Mouse (Mus musculus) large intestine, adult 2 months (tissue): ENCODE measurements at regions not wholly inside any gene's neighbourhood (a gene's known extent, or its start where the extent isn't known, plus 50 kb on each side); places are given as distances from the start of the nearest gene placed in this dataset.
"Not testable (repeated sequence)": the region's sequence is repeated elsewhere in the genome, so short reads cannot be mapped to it uniquely, and the experiment has no call there.

Experiments used
- DNase-seq: peaks from one replicate; pipeline ENCODE4 v3.0.0-alpha.2; 2012; ENCODE audit warnings: low read depth, low spot score
- WGBS: fragments of 180-500 bp; shearing (Covaris S2); methylation state at CpG from one replicate; pipeline ENCODE4 v1.1.7; 2018; 5-methylcytosine and 5-hydroxymethylcytosine counted together

GRCm38 (mm10) chr13:13888847-13889246 is 65.4 kb upstream of the B3galnt2 start:
- DNase-seq = not testable (repeated sequence)
- WGBS = 83% methylated on average over 15 of the region's 15 CpGs

GRCm38 (mm10) chr13:13889297-13890120 is 64.8 kb upstream of the B3galnt2 start:
- 16% methylated on average over 17 of the region's 17 CpGs for WGBS

GRCm38 (mm10) chr13:13902186-13902585 is 52.1 kb upstream of the B3galnt2 start:
- 92% methylated on average over 16 of the region's 16 CpGs for WGBS
- DNase-seq = not testable (repeated sequence)

More at GRCm38 (mm10) chr13:13889297-13890120, 64.8 kb upstream of the B3galnt2 start:
- DNase-seq = peak; percentile 99
